Mouse (Mus musculus) urinary bladder, postnatal 36 days (tissue): ENCODE results near the gene Elmo1.

Experiments
- DNase-seq, 2 experiments: peaks; one replicate each; pipeline ENCODE4 v3.0.0; 2022; ENCODE audit warnings: low spot score in 2 of 2, mixed read lengths in 1 of 2

The Elmo1 gene

GRCm38 (mm10) chr13:20517702-20518101, 427.3 kb downstream of the Elmo1 start:
- DNase-seq = no peak

GRCm38 (mm10) chr13:20521492-20521891, 431.1 kb downstream of the Elmo1 start:
- no peak for DNase-seq

DNA sequence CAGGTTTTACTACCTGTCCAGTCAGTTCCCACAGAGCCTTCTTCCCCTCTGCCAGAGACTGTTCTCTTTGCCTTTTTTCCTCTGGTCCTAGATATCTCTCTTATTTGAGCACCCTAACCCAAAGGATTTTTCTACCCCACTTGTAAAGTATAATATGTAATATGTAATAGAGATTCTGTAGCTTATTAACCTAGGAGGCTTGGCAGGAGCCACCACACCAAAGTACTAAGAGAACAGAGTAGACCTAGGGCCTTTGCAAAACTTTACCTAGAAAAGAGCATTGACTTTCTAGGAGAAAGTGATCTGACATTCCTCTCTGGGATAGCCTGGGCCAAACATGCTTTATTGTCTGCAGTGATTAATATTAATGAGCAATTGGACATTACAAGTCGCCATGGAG, 433.3 kb downstream of the Elmo1 start:
- DNase-seq = no peak

GRCm38 (mm10) chr13:20525844-20526243, 435.4 kb downstream of the Elmo1 start:
- no peak for DNase-seq

DNA sequence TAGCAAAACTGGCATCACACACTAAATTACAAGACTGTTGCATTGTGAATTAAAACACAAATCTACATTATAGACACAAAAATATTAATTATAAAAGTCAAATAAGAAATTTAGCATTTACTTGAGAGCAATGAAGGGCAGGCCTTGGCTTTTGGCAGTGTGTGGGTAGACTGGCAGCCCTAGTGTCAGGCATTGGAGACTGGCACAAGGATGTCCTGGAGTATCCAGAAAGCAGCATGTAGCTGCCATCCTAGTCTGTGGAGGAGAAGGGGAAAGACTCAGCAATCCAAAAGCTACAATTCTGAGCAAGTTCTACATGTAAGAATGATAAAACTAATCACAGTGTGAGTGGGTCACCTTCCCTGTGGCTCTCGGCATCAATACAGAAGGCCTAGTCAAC, 446.7 kb downstream of the Elmo1 start:
- DNase-seq = no peak

DNA sequence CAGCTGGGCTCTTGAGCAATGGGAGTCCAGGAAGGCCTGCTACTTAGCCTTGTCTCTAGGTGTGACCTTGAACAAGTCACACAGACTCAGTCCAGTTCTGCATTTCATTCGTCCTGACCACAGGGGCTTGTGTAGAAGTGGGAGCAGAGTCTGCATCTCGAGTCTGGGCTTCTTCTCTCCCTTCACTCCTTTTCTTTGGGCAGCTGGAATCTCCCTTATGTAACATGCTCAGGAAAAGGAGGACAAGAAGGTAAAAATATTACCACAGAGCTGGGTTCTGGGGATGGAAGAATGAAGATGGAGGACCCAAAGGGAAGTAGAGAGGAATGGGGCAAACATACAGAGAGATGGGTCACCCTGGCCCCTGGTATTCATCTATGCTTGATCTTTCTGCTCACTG, 447.1 kb downstream of the Elmo1 start:
- no peak for DNase-seq

DNA sequence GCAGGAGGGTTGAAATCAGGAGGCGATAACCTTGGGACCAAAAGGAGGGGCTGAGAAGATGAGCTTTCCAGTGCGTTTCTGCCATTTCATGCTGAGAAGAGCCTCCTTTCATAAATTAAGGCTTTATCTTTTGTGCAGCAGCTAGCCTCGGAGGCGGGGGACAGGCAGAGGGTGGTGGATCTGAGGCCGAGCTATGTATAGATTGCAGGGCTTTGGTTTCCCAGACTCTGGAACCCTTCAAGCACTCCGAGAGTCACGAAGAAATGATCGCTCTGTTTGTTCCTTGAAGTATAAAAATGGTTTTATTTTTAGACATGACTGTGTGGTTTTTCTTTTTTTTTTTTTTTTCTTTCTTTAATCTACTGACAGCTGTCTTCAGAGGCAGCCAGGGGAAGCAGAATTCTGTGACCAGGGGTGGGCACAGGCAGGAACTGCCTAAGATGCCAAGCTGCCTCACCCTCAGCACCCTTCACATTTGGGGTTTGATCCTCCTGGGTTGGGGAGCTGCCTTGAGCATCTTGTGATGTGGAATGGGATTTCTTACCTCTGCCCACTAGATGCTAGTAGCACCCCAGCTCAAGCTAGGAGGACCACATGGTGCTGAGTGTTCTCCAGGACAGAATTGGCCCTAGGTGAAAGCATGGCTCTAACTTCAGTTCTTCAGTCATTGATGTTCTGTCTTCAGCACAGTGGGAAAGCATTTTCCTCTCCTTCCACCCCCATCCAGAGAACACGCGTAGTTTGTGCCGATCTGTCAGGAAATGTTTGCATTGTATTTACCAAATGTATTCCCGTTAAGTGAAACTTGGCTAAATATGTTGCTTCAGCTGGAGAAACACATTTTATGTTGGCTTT, 448.0 kb downstream of the Elmo1 start:
- no peak for DNase-seq

DNA sequence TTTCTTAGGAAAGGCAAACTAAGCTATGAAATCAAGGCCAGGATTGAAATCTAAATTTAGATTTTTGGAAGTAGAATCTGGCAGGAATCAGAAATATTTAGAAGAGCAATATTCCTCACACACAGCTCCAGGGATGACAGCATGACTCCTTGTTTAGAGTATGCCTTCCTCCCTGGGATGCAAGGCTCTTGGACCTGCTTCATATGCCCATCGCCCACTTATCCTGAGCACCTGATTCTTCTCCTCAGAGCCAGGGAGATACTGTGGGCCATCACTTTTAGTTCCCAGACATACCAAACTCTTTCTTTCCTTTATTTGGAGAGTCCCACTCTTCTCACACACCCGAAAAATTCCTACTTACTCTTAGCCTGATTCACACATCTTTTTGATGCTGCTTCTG, 449.2 kb downstream of the Elmo1 start:
- DNase-seq = no peak

GRCm38 (mm10) chr13:20546568-20547204, 456.3 kb downstream of the Elmo1 start:
- no peak for DNase-seq

DNA sequence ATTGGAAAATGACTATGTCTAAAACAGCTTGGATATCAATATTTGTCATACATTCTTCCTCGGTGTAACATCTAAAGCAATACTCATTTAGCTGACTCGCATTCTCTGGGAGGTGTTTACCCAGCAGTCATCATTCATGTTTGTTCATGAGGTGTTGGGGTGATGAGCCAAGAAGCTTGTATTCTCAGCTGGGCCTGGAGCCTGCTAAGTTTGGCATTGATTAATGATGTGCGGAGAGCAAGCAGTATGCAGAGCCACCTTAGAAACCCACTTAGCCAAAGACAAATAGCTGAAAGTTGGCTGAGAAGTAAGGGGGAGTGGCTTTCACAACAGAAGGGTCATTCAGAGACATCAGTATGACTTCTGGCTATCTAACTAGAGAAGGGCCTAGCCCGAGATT, 459.6 kb downstream of the Elmo1 start:
- DNase-seq = no peak

DNA sequence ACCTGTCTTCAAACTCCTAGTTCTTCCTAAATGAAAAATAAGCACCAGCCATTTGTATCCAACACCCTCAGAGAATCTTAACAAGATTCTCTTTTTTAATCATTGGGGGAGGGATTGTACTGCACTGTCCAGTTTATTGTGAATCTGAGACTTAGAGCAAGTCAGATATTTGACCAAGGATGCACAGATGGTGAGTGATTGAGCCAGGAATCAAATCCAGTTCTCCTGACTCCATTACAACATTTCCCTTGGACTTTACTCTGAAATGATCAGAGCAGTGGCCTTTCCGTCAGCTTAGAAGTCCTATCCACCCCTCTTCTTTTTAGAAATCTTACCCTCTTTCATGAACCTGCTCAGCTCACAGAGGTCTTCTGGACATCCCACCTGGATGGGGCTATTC, 461.2 kb downstream of the Elmo1 start:
- DNase-seq = no peak

DNA sequence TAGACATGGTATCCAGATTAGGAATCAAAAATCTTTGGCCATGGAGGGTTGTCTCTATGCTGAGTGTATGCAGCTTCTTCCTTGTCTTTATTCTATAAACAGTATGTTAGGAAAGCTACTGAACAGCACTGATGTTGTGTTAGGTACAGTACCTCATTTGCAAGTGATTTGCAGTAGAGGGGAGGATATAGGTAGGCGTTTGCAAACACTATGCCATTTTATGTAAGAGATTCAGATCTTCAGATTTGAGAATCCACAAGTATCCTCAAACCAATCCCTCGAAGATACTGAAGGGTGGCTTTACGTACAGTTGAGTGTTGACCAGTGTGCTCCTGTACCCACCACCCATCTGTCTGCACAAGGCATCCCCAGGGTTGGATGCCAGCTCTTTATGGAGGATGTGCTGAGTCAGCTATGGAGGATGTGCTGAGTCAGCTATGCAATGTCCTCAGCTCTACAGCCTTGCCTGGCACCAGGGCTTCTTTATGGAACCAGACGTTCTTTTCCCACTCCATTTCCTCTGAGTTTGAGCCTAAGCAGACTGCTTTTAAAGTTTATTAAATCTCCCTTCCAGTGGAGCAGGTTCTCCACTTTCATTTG, 465.6 kb downstream of the Elmo1 start:
- DNase-seq = no peak

- no peak for DNase-seq
Observed at GRCm38 (mm10) chr13:20556739-20557138, 466.3 kb downstream of the Elmo1 start.

GRCm38 (mm10) chr13:20557156-20557555, 466.8 kb downstream of the Elmo1 start:
- DNase-seq = no peak

DNA sequence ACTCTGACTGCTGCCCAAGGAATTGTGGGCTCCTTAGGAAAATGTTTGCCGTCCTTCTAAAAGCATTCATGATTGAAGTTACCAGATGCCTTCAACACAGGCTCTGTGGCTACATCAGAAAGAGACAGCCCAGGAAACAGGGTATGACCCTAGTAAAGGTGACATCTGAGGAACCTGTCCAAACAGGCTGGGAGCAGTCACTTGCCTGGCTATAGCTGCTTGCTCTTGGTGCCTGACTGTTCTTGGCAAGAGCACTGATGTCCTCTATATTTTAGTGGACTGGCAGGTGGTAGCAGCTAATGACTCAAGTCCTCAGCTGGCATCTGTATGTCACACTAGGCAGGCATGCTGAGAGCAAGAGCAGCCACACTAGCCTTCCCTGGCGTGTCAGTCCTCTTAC, 468.0 kb downstream of the Elmo1 start:
- no peak for DNase-seq

- no peak for DNase-seq
Observed at GRCm38 (mm10) chr13:20564414-20564813, 474.0 kb downstream of the Elmo1 start.

DNA sequence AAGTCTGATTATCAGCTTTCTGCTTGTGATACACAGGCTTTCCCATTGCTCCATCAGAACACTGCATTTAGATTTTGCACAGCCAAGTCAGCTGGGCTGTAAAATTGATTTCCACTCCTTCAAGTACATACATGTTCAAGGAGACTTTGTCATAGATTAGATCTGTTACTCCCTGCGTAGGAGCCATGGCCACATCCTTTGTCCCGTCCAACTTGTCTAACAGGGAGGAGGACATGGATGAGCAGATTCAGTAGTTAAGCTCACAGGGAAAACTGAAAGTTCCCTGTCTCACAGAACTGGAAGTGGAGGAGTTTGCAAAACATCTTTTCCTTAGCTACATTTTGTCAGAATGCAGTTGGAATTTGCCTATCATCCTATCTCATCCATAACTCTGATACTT, 484.8 kb downstream of the Elmo1 start:
- no peak for DNase-seq

GRCm38 (mm10) chr13:20585868-20586267, 495.5 kb downstream of the Elmo1 start:
- DNase-seq = no peak

DNA sequence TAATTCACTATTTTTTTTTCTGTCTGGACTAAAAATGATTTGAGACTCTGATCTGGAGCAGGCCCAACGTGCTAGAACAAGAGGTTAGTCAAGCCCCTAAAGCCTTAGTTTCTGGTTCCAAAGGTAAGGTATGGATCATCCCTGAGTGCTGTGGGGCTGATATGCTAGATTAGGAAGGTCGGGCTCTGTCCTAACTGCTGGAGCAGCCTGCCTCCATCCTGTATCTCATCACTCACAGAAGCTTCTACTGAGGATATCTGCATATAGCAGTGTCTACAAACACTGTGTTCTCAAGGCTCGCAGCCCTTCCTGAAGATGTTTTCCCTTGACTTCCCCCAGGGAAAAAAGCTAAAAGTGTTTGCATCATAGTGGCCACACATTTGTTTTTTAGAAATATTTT, 496.1 kb downstream of the Elmo1 start:
- DNase-seq = no peak

DNA sequence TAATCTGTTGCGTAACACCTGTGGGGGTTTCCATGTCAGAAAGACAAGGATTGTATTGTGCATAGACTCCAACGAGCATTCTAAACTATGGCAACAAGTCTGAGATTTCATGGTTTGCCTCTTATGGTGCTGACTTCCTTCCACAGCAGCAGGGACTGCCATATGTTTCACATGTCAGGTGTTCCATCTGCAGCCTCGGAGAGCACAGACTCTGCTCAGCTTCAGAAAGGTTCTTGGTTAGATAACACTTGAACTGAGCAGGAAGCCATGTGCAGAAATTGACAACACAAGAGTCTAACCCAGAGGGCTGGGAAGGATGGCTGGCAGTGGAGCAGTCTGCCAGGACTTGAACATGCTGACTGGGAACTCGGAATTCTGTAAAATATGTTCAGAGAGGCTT, 500.6 kb downstream of the Elmo1 start:
- no peak for DNase-seq

GRCm38 (mm10) chr13:20597307-20597706, 506.9 kb downstream of the Elmo1 start:
- no peak for DNase-seq

- DNase-seq = no peak
Observed at GRCm38 (mm10) chr13:20598618-20599017, 508.2 kb downstream of the Elmo1 start.

- DNase-seq = no peak
Observed at GRCm38 (mm10) chr13:20600246-20600645, 509.9 kb downstream of the Elmo1 start.
